Mouse (Mus musculus) heart, postnatal 25 days (tissue): ENCODE results near the gene Fam186b. TPM values are rescaled to one million over a fixed set of nuclear protein-coding genes. Genes with fewer than 3 reads are reported as not detected.
"Not testable (repeated sequence)": the region's sequence is repeated elsewhere in the genome, so short reads cannot be mapped to it uniquely, and the experiment has no call there.

Source experiments
- DNase-seq: peaks from one replicate; pipeline ENCODE4 v3.0.0; 2022; ENCODE audit warnings: low spot score
- intact Hi-C: fragments of 180-260 bp; cut with DNase I; formaldehyde crosslinking; loops from one replicate; pipeline ENCODE4 v1.15.1; 2025
- total RNA-seq, 2 experiments: library from RNA; stranded (reverse); gene quantifications; 2 replicates each; pipeline ENCODE4 v1.2.3; 2021

Fam186b gene
- total RNA-seq, 2 experiments from 2014 or later: not detected

- no peak for DNase-seq
- intact Hi-C loops: no loop called here
These were observed 19.6 kb downstream of the Fam186b start for GRCm38 (mm10) chr15:99276095-99276494.

DNA sequence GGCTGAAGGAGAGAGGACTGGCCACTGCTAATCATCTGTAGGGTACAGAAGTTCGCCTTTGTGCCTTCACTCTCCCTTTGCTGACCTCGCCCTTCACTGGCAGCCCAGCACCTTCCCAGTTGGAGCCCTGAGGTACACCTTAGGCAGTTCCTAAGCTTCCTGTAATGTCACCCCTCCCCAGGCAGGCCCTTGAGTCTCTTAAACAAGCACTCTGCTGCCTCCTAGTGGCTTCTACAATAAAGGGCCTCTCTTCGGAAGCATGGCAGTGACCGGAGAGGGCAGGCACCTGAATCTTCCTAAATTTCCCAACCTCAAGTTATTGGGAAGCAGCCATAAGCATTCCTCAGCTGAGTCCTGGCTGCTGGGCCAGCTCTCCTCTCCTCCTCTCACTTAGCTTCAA is 30.0 kb downstream of the Fam186b start:
- no peak for DNase-seq
- intact Hi-C loops: loop anchor here (1.0 to 5.0 kb wide), 4 partner anchors 25 to 213 kb away; no protein-coding TSS in a partner anchor

DNA sequence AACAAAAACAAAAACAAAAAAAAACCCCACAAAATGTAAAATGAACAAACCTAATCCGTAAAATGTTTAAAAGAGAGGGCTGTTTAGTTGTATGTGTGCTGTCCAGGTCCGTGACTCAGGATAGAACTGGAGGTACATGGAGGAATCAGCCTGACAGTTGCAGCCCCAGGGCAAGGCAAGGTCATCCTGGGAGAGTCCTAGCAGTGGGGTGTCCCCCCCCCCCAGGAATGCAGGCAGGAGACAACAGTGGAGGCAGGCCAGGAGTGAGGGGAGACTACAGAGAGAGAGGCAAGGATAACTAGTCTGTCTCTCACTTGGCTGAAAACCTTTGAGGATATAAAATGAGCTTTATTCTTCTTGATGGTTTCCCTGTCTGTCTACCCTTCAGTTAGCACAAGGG is 31.3 kb downstream of the Fam186b start:
- DNase-seq: no peak
- intact Hi-C loops: loop anchor here (2.0 kb wide), 1 partner anchor 24 kb away; no protein-coding TSS in a partner anchor

DNA sequence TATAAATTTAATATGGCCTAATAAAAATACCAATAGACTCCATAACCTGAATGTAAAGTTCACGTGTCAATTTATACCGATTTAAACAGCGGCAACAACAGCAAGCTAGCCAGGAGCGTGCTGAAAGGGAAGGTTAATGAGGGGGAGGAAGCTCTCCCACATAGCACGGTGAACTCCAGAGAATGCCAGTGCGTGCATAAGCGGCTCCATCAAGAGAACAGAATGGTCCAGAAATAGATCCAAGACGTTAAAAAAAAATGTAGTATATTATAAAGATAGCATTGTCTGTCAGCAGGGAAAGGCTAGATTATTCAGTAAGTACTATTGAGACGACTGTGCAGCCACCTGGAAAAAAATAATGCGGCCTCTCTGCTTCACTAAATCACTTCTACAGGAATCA is 33.0 kb downstream of the Fam186b start:
- intact Hi-C loops: no loop called here
- DNase-seq: no peak

DNA sequence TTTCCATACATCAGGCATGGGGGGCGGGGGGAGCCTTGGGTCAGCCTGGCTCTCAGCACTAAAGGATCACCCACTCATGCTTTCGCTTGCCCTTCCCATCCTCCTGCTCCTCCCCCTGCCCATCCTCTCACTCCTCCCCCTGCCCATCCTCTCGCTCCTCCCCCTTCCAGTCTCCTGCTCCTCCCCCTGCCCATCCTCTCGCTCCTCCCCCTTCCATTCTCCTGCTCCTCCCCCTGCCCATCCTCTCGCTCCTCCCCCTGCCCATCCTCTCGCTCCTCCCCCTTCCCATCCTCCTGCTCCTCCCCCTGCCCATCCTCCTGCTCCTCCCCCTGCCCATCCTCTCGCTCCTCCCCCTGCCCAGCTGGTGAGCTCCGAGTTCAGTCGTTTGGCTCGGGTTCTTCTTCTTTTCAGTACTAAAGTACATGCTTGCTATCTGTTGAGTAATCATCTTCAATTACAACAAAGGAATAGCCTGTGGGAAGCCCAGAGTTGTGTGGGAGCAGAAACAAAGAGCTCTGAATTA is 35.9 kb downstream of the Fam186b start:
- peak; percentile 34 for DNase-seq
- intact Hi-C loops: no loop called here

- intact Hi-C loops: no loop called here
- no peak for DNase-seq
These were observed 36.4 kb downstream of the Fam186b start for GRCm38 (mm10) chr15:99259167-99259729.

DNA sequence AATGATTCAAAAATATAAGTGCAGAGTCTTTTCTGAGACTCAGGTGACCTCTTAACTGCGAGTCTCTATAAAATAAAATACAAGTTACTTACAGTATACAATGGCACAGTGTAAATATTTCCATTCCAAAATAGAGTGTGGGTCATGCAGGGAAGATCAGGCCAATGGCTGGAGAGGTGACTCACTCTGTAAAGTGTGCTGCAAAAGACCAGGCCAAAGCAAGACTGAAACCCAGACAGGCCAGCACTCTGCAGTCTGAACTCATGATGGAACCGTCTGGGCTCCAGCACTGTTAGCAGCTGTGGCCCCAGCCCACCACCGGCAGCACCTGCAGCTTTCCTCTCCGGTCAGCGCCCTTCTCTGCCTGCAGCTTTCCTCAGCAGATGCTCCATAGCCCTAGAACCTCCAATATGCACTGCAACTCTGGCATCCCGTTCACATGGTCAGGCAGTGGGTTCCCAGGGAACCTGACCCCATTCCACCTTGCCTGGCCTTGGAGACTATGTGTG is 40.4 kb downstream of the Fam186b start:
- intact Hi-C loops: no loop called here
- DNase-seq: no peak

- no peak for DNase-seq
- intact Hi-C loops: no loop called here
These were observed 41.1 kb downstream of the Fam186b start for GRCm38 (mm10) chr15:99254477-99255005.

DNA sequence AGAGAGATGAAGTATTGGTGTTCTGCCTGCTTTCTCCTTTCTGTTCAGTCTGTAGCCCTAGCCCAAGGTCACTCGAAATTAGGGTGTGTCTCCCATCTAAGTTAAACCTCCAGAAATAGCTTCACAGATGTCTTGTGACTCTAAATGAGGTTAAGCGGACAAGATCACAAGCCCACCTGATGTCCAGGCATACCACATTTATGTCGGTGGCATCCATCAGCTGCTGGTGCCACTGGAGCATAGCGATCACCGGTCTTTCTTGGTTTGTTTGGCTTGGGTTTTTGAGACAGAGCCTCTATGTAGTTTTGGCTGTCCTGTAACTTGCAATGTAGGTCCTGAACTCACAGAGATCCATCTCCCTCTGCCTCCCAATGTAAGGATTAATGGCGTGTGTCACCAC is 41.9 kb downstream of the Fam186b start:
- no peak for DNase-seq
- intact Hi-C loops: no loop called here

- DNase-seq, intact Hi-C loops: not testable (repeated sequence)
These were observed 42.6 kb downstream of the Fam186b start for GRCm38 (mm10) chr15:99253175-99253479.

DNA sequence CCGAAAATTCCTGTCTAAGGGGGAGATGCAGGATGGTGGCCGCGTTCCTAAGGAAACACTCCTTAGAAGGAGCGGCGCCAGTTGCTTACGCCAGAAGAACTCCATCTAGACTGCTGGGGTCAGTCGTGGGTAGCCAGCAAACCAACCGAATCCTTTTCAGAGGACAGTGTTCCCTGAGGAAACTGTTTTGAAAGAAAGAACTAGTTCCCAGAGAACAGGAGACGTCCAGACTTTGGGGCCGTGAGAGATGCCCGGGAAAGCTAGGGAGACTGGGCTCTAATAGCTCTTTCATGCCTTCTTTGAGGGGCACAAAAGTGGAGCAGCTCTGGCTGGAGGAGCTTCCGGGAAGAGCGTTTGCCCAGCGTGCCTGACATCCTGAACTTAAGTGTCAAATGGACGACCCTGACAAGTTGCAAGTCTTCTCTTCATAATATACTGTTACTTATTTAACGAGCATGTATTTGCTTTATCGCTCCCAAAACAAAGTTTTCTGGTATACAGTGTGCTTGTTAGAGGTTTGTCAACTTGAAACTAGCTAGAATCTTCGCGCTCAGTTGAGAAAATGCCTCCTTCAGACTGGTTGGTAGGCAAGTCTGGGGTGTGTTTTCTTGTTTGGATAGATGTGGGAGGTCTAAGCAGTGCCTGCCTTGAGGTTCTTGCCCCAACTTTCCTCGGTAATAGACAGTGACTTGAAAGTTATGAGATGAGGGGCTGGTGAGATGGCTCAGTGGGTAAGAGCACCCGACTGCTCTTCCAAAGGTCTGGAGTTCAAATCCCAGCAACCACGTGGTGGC is 43.1 kb downstream of the Fam186b start:
- no peak for DNase-seq
- intact Hi-C loops: no loop called here

DNA sequence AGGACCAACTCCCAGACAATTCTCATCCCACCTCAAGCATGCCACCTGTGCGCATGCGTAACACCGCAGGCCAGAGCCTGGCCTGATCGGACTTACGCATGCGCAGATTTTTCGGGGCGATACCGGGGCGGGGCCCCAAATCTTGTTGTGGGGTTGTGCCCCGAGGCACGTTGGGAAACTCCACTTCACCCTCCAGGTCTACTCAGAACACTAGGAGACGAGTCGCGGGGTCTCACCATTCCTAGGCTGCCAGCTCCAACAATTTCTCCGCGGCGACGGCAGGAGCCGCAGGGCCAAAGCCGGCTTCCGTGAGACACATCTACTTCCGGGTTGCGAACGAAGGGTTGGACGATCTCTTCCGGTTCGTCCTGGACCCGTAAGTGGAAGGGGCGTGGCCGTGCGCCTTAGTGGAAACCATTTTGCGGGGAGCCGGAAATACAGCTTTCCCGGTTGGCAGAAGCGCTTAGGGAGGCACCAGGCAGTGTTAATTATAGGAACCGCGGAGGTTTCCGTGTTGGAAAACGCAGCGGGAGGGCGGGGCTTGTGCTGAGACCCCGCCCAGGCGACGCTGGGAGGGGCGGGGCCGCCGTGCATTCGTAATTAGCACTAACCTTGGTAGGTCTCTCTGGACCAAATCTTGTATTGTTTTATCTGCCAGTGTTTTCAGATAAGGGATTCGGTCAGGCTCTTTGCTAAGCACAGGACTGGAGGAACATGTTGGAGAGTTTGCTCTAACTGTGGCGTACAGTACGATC is 43.9 kb downstream of the Fam186b start, which contains the start of gene Mcrs1:
Gene Mcrs1 (minus strand): TSS at position 336 of the 755 bp plus-strand sequence.
- DNase-seq: peak; percentile 98
- intact Hi-C loops: no loop called here

DNA sequence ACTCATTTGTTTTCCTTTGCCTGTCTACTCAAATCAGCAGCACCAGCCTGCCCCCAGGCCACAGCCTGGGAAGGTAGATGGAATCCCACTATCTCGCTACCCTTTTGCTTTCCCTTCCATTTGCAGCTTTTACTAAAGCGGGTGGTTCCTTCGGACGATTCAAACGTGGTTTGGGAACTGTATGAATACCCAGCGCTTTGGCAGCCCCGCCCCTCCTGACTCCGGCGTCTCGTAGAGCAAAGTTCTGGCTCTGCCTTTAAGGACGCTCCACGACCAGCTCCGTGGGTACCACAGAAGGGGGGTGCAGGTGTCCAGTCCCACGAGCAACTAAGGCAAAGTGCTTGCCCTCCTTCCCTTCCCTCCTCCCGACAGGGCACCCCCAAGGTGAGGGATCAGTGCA is 44.6 kb downstream of the Fam186b start:
- intact Hi-C loops, DNase-seq: not testable (repeated sequence)

- DNase-seq: no peak
- intact Hi-C loops: no loop called here
These were observed 45.8 kb downstream of the Fam186b start for GRCm38 (mm10) chr15:99249938-99250337.

DNA sequence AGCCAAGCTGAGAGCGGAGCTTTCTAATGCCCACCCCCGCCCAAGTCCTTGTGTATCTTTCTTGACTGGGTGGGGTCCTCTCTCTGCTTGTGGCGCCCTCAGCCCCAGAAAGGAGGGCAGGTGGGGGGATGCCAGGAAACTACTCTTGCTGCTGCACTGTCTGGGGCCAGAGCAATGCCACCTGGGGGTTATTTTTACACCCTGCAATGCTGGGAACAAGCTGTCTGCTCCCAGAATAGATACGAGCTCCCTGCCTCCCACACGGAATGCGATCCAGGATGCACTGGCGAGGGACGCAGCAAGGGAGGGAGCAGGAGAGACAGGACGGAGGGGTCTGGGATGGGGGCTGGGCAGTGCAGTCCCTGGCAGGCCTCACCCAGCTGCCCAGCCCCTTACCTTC is 46.7 kb downstream of the Fam186b start:
- intact Hi-C loops: no loop called here
- DNase-seq: no peak

- intact Hi-C loops, DNase-seq: not testable (repeated sequence)
These were observed 49.0 kb downstream of the Fam186b start for GRCm38 (mm10) chr15:99246736-99247135.

GRCm38 (mm10) chr15:99242045-99242444 is 53.6 kb downstream of the Fam186b start:
- intact Hi-C loops: no loop called here
- DNase-seq: no peak

DNA sequence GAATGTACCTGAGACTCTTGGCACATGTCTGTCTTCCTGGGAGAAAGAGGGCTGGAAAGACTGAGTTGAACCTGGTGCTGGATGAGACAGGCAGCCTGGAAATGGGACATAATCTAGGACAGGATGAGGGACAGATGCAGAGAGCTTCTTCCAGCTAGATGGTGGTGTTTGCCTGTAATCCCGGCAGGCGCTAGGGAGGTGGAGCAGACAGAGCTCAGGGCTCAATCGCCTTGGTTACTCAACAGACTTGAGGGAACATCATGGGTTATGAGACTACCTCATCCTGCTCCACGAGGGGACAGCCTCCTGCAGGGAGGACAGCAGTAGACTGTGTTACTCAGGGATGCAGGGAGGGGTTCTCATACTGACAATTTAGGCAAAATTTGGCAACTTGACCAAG is 54.4 kb downstream of the Fam186b start:
- intact Hi-C loops: loop anchor here (2.0 kb wide), 1 partner anchor 24 kb away; no protein-coding TSS in a partner anchor
- DNase-seq: no peak

- no peak for DNase-seq
- intact Hi-C loops: loop anchor here (2.0 kb wide), 1 partner anchor 25 kb away; no protein-coding TSS in a partner anchor
These were observed 55.6 kb downstream of the Fam186b start for GRCm38 (mm10) chr15:99240129-99240528.

DNA sequence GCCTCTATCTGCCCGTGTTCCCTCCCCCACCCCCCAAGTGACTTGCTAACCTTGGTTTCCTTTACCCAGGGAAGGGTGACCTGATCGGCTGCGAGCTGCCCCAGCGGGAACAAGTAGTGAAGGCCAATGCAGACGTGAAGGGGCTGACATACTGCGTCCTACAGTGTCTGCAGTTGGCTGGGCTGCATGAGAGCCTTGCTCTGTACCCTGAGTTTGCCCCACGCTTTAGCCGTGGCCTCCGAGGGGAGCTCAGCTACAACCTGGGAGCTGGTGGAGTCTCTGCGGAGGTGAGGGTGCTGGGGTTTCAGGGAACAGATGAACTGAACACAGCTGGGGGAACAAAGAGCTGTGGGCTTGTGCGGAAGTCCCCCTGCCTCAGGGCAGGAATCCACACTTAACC is 57.7 kb downstream of the Fam186b start:
- intact Hi-C loops: no loop called here
- no peak for DNase-seq
